Comparison of ENCODE assay signal across 24 mouse cellular contexts in the genomic region with DNA sequence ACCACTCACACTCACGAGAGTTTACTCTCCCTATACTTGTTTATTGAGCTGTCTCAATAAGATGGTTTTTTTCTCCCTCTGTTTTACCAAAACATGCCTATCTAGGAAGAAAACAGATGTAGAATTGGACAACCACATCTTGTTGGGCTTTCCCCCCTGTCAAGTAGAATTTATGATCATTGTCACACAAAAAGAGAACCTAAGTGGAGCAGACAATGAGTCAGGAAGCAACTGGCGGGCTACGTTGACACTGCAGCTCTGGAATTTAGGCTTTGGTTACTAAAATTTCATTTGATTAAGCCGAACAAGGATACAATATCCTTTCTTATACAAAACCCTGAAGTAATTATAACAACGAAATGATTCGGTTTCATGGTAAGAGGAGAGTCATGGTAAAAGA. TPM values are rescaled to one million over a fixed set of nuclear protein-coding genes. Genes with fewer than 3 reads are reported as not detected.
DNase-seq lines count a peak whose midpoint lies in the region; ATAC-seq and TF ChIP-seq lines count a peak whose summit lies in the region.
"Had no signal": no experiment of that assay in that cellular context is flagged by ENCODE, and none has a peak within 500 bp of the region (broad histone marks: within the 10 kb centered on the region; RNA-seq: fewer than 3 reads in every experiment).

No protein-coding gene starts in this region.

- TF ChIP-seq CTCF in gastrocnemius, adult 2 months (IDR thresholded peaks at IDR 0.05): no peak

- peak; percentile 85 for ATAC-seq in megakaryocyte progenitor cell, adult 5-6 weeks (replicated peaks; ENCODE audit: poor library complexity)
- no peak for ATAC-seq in intestine, embryonic 15.5 days
- ATAC-seq: forebrain, postnatal 0 days; lung, postnatal 0 days; midbrain, embryonic 13.5 days had no signal

- intact Hi-C loops in gastrocnemius, adult 2 months (cut with DNase I): no loop called here
- intact Hi-C loops in gastrocnemius, postnatal 14 days (cut with DNase I; ENCODE audit: low total_unique reads): no loop called here

- no peaks in the 10 kb centered on the region for H3K36me3 ChIP-seq in intestine, embryonic 15.5 days
- H3K36me3 ChIP-seq: forebrain, embryonic 10.5 days; hindbrain, embryonic 12.5 days; kidney, embryonic 15.5 days; liver, embryonic 15.5 days; midbrain, embryonic 13.5 days had no signal

- 44% methylated on average over 6 of the region's 6 CpGs for WGBS in intestine, embryonic 15.5 days

- H3K27me3 ChIP-seq in intestine, embryonic 15.5 days (replicated peaks): no peaks in the 10 kb centered on the region
- H3K27me3 ChIP-seq: hindbrain, embryonic 12.5 days; kidney, embryonic 15.5 days; liver, embryonic 15.5 days; midbrain, embryonic 13.5 days had no signal

- no peak for DNase-seq in gastrocnemius, adult 2 months
- DNase-seq in gastrocnemius, postnatal 14 days: no peak
- peak; percentile 22 for DNase-seq in A20 (ENCODE audit: low read depth, low spot score)
- DNase-seq in c-Kit-positive CD71-negative TER-119-negative erythroid progenitor cells, embryonic 14.5 days (ENCODE audit: low read depth): peak; percentile 22
- DNase-seq in ovary, postnatal 10 days (ENCODE audit: low spot score): no peak
- DNase-seq: adrenal gland, postnatal 14 days; cerebellum, adult 9-11 months; embryo, embryonic 11 days; forebrain, postnatal 0 days; gastrocnemius, postnatal 36 days; kidney, adult 11 months; layer of hippocampus, adult 9-11 months; liver; right cerebral cortex, postnatal 14 days; thymus, adult 2 months had no signal

- H3K4me1 ChIP-seq in intestine, embryonic 15.5 days (replicated peaks): 0 out of 2 replicates have a peak, but pooled peaks cover 2% of the 10 kb centered on the region
- H3K4me1 ChIP-seq: liver, embryonic 15.5 days had no signal

- no peak overlapping the region; the same call in 1 of the 2 replicates for H3K4me3 ChIP-seq in gastrocnemius, adult 2 months
- no peak overlapping the region for H3K4me3 ChIP-seq in intestine, embryonic 15.5 days (replicated peaks)
- H3K4me3 ChIP-seq: forebrain, embryonic 10.5 days; hindbrain, embryonic 12.5 days; kidney, embryonic 15.5 days; liver, embryonic 15.5 days; midbrain, embryonic 13.5 days had no signal

- H3K9me3 ChIP-seq in intestine, embryonic 15.5 days: no peaks in the 10 kb centered on the region
- H3K9me3 ChIP-seq: forebrain, embryonic 10.5 days; hindbrain, embryonic 12.5 days; kidney, embryonic 15.5 days; liver, embryonic 15.5 days; midbrain, embryonic 13.5 days had no signal

- H3K4me2 ChIP-seq in intestine, embryonic 15.5 days (replicated peaks): no peak overlapping the region
- H3K4me2 ChIP-seq: hindbrain, embryonic 12.5 days; kidney, embryonic 15.5 days; liver, embryonic 15.5 days; midbrain, embryonic 13.5 days had no signal

- H3K9ac ChIP-seq in intestine, embryonic 15.5 days: no peak overlapping the region
- H3K9ac ChIP-seq: forebrain, postnatal 0 days; hindbrain, embryonic 12.5 days; kidney, embryonic 15.5 days; liver, embryonic 15.5 days; midbrain, embryonic 13.5 days had no signal

- H3K27ac ChIP-seq in gastrocnemius, adult 2 months: peak overlapping the region; percentile 83
- H3K27ac ChIP-seq in intestine, embryonic 15.5 days: no peak overlapping the region
- H3K27ac ChIP-seq: forebrain, embryonic 10.5 days; kidney, embryonic 15.5 days; liver, embryonic 15.5 days; midbrain, embryonic 13.5 days; stomach, postnatal 0 days had no signal

RNA-seq across cellular contexts. Expression of a gene that starts 2.7 kb away (rescaled TPM):
- total RNA-seq in gastrocnemius, adult 2 months (2021): 10 to 100 TPM; 67.9 to 93.6 TPM
- total RNA-seq in gastrocnemius, postnatal 14 days (2021): 100 to 1,000 TPM in 1 of 2 experiments, 10 to 100 TPM in 1; 92.9 to 104 TPM
- total RNA-seq in megakaryocyte progenitor cell, adult 5-6 weeks (2015): not detected in 2 replicates
- total RNA-seq in megakaryocyte progenitor cell, adult 5-6 weeks (2017): 0.10 TPM in 1 of 2 replicates, not detected in the other
- polyA plus RNA-seq in intestine, embryonic 15.5 days (2015; fragmentation: Nextera tagmentation; extraction: Ambion mirVana): 41.1 and 41.4 TPM in 2 replicates

Comparison
In these comparisons a context has a peak if more than half of its experiments do, and no peak if none do; other contexts are left out.
1. DNase-seq: peak in A20 (single experiment) and c-Kit-positive CD71-negative TER-119-negative erythroid progenitor cells, embryonic 14.5 days (single experiment); none in gastrocnemius, adult 2 months (single experiment), gastrocnemius, postnatal 14 days (single experiment) and ovary, postnatal 10 days (single experiment).
2. RNA of a gene that starts 2.7 kb away (total RNA-seq): 92.9 to 104 TPM in gastrocnemius, postnatal 14 days and 67.9 to 93.6 TPM in gastrocnemius, adult 2 months; 0.10 TPM in megakaryocyte progenitor cell, adult 5-6 weeks; every median in the first group is over 10 times any median in the second.